Mouse (Mus musculus) embryonic facial prominence, embryonic 13.5 days (tissue): ENCODE measurements around the gene 1600002K03Rik. TPM values are rescaled to one million over a fixed set of nuclear protein-coding genes. Genes with fewer than 3 reads are reported as not detected.

Experiments
- ATAC-seq: fragments of 200-750 bp; cut with Nextera tagmentation; 2 replicates; pipeline ENCODE4 v1.8.0; 2017; ENCODE audit warnings: low read depth; ENCODE audit not compliant: insufficient number of reproducible peaks, insufficient read depth, low FRiP score, low TSS enrichment
- H3K27ac ChIP-seq: fragments of 300-500 bp; sonication (generic); 2 replicates; pipeline ENCODE4 v1.5.1; 2015; ENCODE audit warnings: moderate library complexity, mild to moderate bottlenecking, inconsistent platforms
- H3K27me3 ChIP-seq: fragments of 300-500 bp; sonication (generic); 2 replicates; pipeline ENCODE4 v1.6.1; 2015; ENCODE audit warnings: mild to moderate bottlenecking, inconsistent platforms
- H3K36me3 ChIP-seq: fragments of 300-500 bp; sonication (generic); 2 replicates; pipeline ENCODE4 v1.6.1; 2015; ENCODE audit warnings: mild to moderate bottlenecking, inconsistent platforms
- H3K4me1 ChIP-seq: fragments of 300-500 bp; sonication (generic); 2 replicates; pipeline ENCODE4 v1.6.1; 2015; ENCODE audit warnings: inconsistent platforms
- H3K4me2 ChIP-seq: fragments of 300-500 bp; sonication (generic); 2 replicates; pipeline ENCODE4 v1.6.1; 2015; ENCODE audit warnings: moderate library complexity, mild to moderate bottlenecking, inconsistent platforms
- H3K4me3 ChIP-seq: fragments of 300-500 bp; sonication (generic); 2 replicates; pipeline ENCODE4 v1.5.1; 2015; ENCODE audit warnings: mild to moderate bottlenecking, inconsistent platforms
- H3K9ac ChIP-seq: fragments of 300-500 bp; sonication (generic); 2 replicates; pipeline ENCODE4 v1.6.1; 2015; ENCODE audit warnings: mild to moderate bottlenecking, inconsistent platforms
- H3K9me3 ChIP-seq: fragments of 300-500 bp; sonication (generic); 2 replicates; pipeline ENCODE4 v1.6.1; 2016; ENCODE audit warnings: inconsistent platforms
- WGBS: fragments of 180-500 bp; shearing (Covaris S2); methylation state at CpG from one replicate; pipeline ENCODE4 v1.1.7; 2015; ENCODE audit warnings: mixed read lengths; 5-methylcytosine and 5-hydroxymethylcytosine counted together
- polyA plus RNA-seq: library from polyadenylated mRNA; unstranded; fragments of >200 nt; fragmentation: Nextera tagmentation; extraction: Ambion mirVana; gene quantifications from 2 replicates; pipeline ENCODE4 v1.2.1, GENCODE M21; 2015

Gene 1600002K03Rik
- polyA plus RNA-seq = 11.0 and 11.6 TPM in 2 replicates

- peak within 1 kb of the TSS; percentile 70 for H3K4me2 ChIP-seq
- H3K9me3 ChIP-seq = no peaks in the 10 kb centered on the region
- ATAC-seq = peak; percentile 53; the same call in 1 of the 2 replicates
- WGBS = 10% methylated on average over 35 of the region's 35 CpGs
- peaks cover 38% of the 10 kb centered on the region for H3K4me1 ChIP-seq
- H3K9ac ChIP-seq = peak within 1 kb of the TSS; percentile 71
- peak within 1 kb of the TSS; percentile 58 for H3K4me3 ChIP-seq
- no peaks in the 10 kb centered on the region for H3K27me3 ChIP-seq
- peak within 1 kb of the TSS; percentile 78 for H3K27ac ChIP-seq
- H3K36me3 ChIP-seq = peaks cover 28% of the 10 kb centered on the region
Measured at GRCm38 (mm10) chr10:80172527-80173292, at the start of gene 1600002K03Rik. Gene 1600002K03Rik (plus strand): TSS chr10:80172944.

- Histone ChIP-seq H3K4me3 (no peak overlapping the region), H3K27me3 (no peaks in the 10 kb centered on the region), H3K4me2 (no peak overlapping the region), H3K4me1 (peaks cover 17% of the 10 kb centered on the region), H3K9ac (0 out of 2 replicates have a peak overlapping the region, but pooled peaks have one; percentile 11), H3K9me3 (no peaks in the 10 kb centered on the region), H3K27ac (no peak overlapping the region), H3K36me3 (peaks cover 98% of the 10 kb centered on the region)
- 93% methylated on average over 9 of the region's 9 CpGs for WGBS
- ATAC-seq = no peak
Measured at GRCm38 (mm10) chr10:80123932-80124562, 48.7 kb upstream of the 1600002K03Rik start.

GRCm38 (mm10) chr10:80127920-80128319 is 44.8 kb upstream of the 1600002K03Rik start:
- H3K27me3 ChIP-seq = no peaks in the 10 kb centered on the region
- H3K9me3 ChIP-seq = no peaks in the 10 kb centered on the region
- no peak overlapping the region for H3K9ac ChIP-seq
- H3K4me1 ChIP-seq = peaks cover 23% of the 10 kb centered on the region
- H3K4me3 ChIP-seq = no peak overlapping the region
- H3K4me2 ChIP-seq = no peak overlapping the region
- no peak overlapping the region for H3K27ac ChIP-seq
- WGBS = 90% methylated on average over 8 of the region's 8 CpGs
- ATAC-seq = no peak
- H3K36me3 ChIP-seq = peaks cover 98% of the 10 kb centered on the region

GRCm38 (mm10) chr10:80129846-80130245 is 42.9 kb upstream of the 1600002K03Rik start:
- Histone ChIP-seq H3K4me2 (no peak overlapping the region), H3K9ac (no peak overlapping the region), H3K27me3 (peaks cover 1% of the 10 kb centered on the region; the same call in 1 of the 2 replicates), H3K4me3 (no peak overlapping the region), H3K36me3 (peaks cover 97% of the 10 kb centered on the region), H3K4me1 (peaks cover 22% of the 10 kb centered on the region), H3K9me3 (no peaks in the 10 kb centered on the region), H3K27ac (no peak overlapping the region)
- 88% methylated on average over 9 of the region's 9 CpGs for whole genome bisulfite sequencing
- no peak for ATAC-seq

GRCm38 (mm10) chr10:80130403-80131031 is 42.2 kb upstream of the 1600002K03Rik start:
- no peak for ATAC-seq

GRCm38 (mm10) chr10:80131316-80131951 is 41.3 kb upstream of the 1600002K03Rik start:
- no peak overlapping the region for H3K27ac ChIP-seq
- peak overlapping the region; percentile 55 for H3K4me2 ChIP-seq
- ATAC-seq = no peak
- H3K4me3 ChIP-seq = peak overlapping the region; percentile 26
- peaks cover 15% of the 10 kb centered on the region for H3K27me3 ChIP-seq
- WGBS = 15% methylated on average over 55 of the region's 55 CpGs
- H3K4me1 ChIP-seq = peaks cover 25% of the 10 kb centered on the region
- no peaks in the 10 kb centered on the region for H3K9me3 ChIP-seq
- peak overlapping the region; percentile 59 for H3K9ac ChIP-seq
- H3K36me3 ChIP-seq = peaks cover 85% of the 10 kb centered on the region

More at GRCm38 (mm10) chr10:80130403-80131031, 42.2 kb upstream of the 1600002K03Rik start:
- no peaks in the 10 kb centered on the region for H3K9me3 ChIP-seq
- H3K36me3 ChIP-seq = peaks cover 95% of the 10 kb centered on the region
- H3K27ac ChIP-seq = no peak overlapping the region
- no peak overlapping the region for H3K9ac ChIP-seq
- H3K4me1 ChIP-seq = peaks cover 22% of the 10 kb centered on the region
- H3K4me3 ChIP-seq = no peak overlapping the region
- WGBS = 85% methylated on average over 18 of the region's 18 CpGs
- peaks cover 7% of the 10 kb centered on the region; the same call in 1 of the 2 replicates for H3K27me3 ChIP-seq
- no peak overlapping the region for H3K4me2 ChIP-seq

- Histone ChIP-seq H3K4me1 (peaks cover 31% of the 10 kb centered on the region), H3K4me2 (peak overlapping the region; percentile 55), H3K4me3 (peak overlapping the region; percentile 26), H3K27me3 (peaks cover 21% of the 10 kb centered on the region), H3K9ac (peak overlapping the region; percentile 59), H3K27ac (0 out of 2 replicates have a peak overlapping the region, but pooled peaks have one; percentile 16), H3K9me3 (no peaks in the 10 kb centered on the region), H3K36me3 (peaks cover 80% of the 10 kb centered on the region)
- ATAC-seq = no peak
- WGBS = 36% methylated on average over 27 of the region's 27 CpGs
Measured at GRCm38 (mm10) chr10:80131952-80132350, 40.8 kb upstream of the 1600002K03Rik start.

- Histone ChIP-seq H3K4me2 (no peak overlapping the region), H3K36me3 (peaks cover 66% of the 10 kb centered on the region), H3K4me1 (peaks cover 44% of the 10 kb centered on the region), H3K4me3 (no peak overlapping the region), H3K9me3 (no peaks in the 10 kb centered on the region), H3K9ac (0 out of 2 replicates have a peak overlapping the region, but pooled peaks have one; percentile 27), H3K27ac (no peak overlapping the region), H3K27me3 (peaks cover 35% of the 10 kb centered on the region)
- no peak for ATAC-seq
- WGBS = 76% methylated on average over 8 of the region's 8 CpGs
Measured at GRCm38 (mm10) chr10:80133226-80133849, 39.4 kb upstream of the 1600002K03Rik start.

GRCm38 (mm10) chr10:80134421-80134820 is 38.3 kb upstream of the 1600002K03Rik start:
- Histone ChIP-seq H3K27ac (no peak overlapping the region), H3K36me3 (peaks cover 56% of the 10 kb centered on the region), H3K4me1 (peaks cover 52% of the 10 kb centered on the region), H3K9me3 (no peaks in the 10 kb centered on the region), H3K4me2 (no peak overlapping the region), H3K4me3 (no peak overlapping the region), H3K9ac (no peak overlapping the region), H3K27me3 (peaks cover 35% of the 10 kb centered on the region)
- WGBS = 91% methylated on average over 9 of the region's 9 CpGs
- ATAC-seq = no peak

GRCm38 (mm10) chr10:80135161-80135560 is 37.6 kb upstream of the 1600002K03Rik start:
- peaks cover 35% of the 10 kb centered on the region for H3K27me3 ChIP-seq
- H3K27ac ChIP-seq = no peak overlapping the region
- WGBS = 89% methylated on average over 10 of the region's 10 CpGs
- no peak overlapping the region for H3K9ac ChIP-seq
- ATAC-seq = no peak
- H3K4me1 ChIP-seq = peaks cover 53% of the 10 kb centered on the region
- H3K9me3 ChIP-seq = no peaks in the 10 kb centered on the region
- H3K36me3 ChIP-seq = peaks cover 48% of the 10 kb centered on the region
- H3K4me3 ChIP-seq = no peak overlapping the region
- no peak overlapping the region for H3K4me2 ChIP-seq

GRCm38 (mm10) chr10:80135641-80136040 is 37.1 kb upstream of the 1600002K03Rik start:
- WGBS = 85% methylated on average over 1 of the region's 1 CpGs
- no peak overlapping the region for H3K4me2 ChIP-seq
- no peak overlapping the region for H3K4me3 ChIP-seq
- no peak overlapping the region for H3K9ac ChIP-seq
- H3K27ac ChIP-seq = no peak overlapping the region
- ATAC-seq = no peak
- H3K36me3 ChIP-seq = peaks cover 43% of the 10 kb centered on the region
- H3K4me1 ChIP-seq = peaks cover 54% of the 10 kb centered on the region
- peaks cover 35% of the 10 kb centered on the region for H3K27me3 ChIP-seq
- no peaks in the 10 kb centered on the region for H3K9me3 ChIP-seq
